Mouse (Mus musculus): ENCODE data around the gene Erg. TPM values are rescaled to one million over a fixed set of nuclear protein-coding genes. Genes with fewer than 3 reads are reported as not detected.

The Erg gene
- total and polyA plus RNA-seq, 3 experiments: 13.8 to 18.3 (median 14.0) TPM

GRCm38 (mm10) chr16:95349344-95349743, 237.0 kb downstream of the Erg start:
- DNase-seq: no peak

- DNase-seq: no peak
These were observed 237.8 kb downstream of the Erg start for GRCm38 (mm10) chr16:95348555-95348954.

- DNase-seq: peak; percentile 69
These were observed 239.2 kb downstream of the Erg start for GRCm38 (mm10) chr16:95347202-95347601.

GRCm38 (mm10) chr16:95345882-95346281, 240.5 kb downstream of the Erg start:
- peak; percentile 60 for DNase-seq

- DNase-seq: no peak
These were observed 241.4 kb downstream of the Erg start for GRCm38 (mm10) chr16:95344961-95345360.

- no peak for DNase-seq
These were observed 244.4 kb downstream of the Erg start for GRCm38 (mm10) chr16:95342030-95342429.

GRCm38 (mm10) chr16:95340885-95341791, 245.3 kb downstream of the Erg start:
- peak; percentile 79 for DNase-seq

GRCm38 (mm10) chr16:95332159-95332558, 254.2 kb downstream of the Erg start:
- DNase-seq: no peak

- DNase-seq: no peak
These were observed 264.3 kb downstream of the Erg start for GRCm38 (mm10) chr16:95321945-95322625.

Other genes starting within 250 kb of the Erg start
- gene Ets2, start 115.5 kb upstream of the Erg start, total RNA-seq (2021): 10 to 100 TPM; 40.1 to 47.7 TPM
- gene Ets2, start 115.5 kb upstream of the Erg start, polyA plus RNA-seq (2012; rRNA removed): 97.9 and 122 TPM in 2 replicates

Measured in adrenal gland, adult 2 months (tissue).